Mouse (Mus musculus) cerebellum, adult 2 months (tissue): ENCODE data around the gene Nr4a3.

ENCODE experiments used
- CTCF ChIP-seq: fragments of 200-500 bp; IDR thresholded peaks from 2 replicates; pipeline ENCODE4 v1.5.1; 2011; ENCODE audit warnings: low read depth, mild to moderate bottlenecking, control low read depth, low read length, moderate library complexity, borderline replicate concordance; ENCODE audit not compliant: insufficient read depth
- POLR2A ChIP-seq: fragments of 200-500 bp; IDR thresholded peaks from 2 replicates; pipeline ENCODE4 v1.6.1; 2011; ENCODE audit warnings: low read length, control low read depth, borderline replicate concordance; ENCODE audit not compliant: insufficient read depth

DNA sequence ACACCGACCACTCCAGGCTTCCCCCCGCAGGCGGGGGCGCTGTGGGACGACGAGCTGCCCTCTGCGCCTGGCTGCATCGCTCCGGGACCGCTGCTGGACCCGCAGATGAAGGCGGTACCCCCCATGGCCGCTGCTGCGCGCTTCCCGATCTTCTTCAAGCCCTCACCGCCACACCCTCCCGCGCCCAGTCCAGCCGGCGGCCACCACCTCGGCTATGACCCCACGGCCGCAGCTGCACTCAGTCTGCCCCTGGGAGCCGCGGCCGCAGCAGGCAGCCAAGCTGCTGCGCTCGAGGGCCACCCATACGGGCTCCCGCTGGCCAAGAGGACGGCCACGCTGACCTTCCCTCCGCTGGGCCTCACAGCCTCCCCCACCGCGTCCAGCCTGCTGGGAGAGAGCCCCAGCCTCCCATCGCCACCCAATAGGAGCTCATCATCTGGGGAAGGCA lies 6.7 kb downstream of the Nr4a3 start:
- TF ChIP-seq CTCF, result no peak
- no peak for TF ChIP-seq POLR2A
